Mouse (Mus musculus) cerebellum, adult 2 months (tissue): Measurements from ENCODE around the gene Osbpl9.

Experiments used
- CTCF ChIP-seq: fragments of 200-500 bp; IDR thresholded peaks from 2 replicates; pipeline ENCODE4 v1.5.1; 2011; ENCODE audit warnings: low read depth, mild to moderate bottlenecking, control low read depth, low read length, moderate library complexity, borderline replicate concordance; ENCODE audit not compliant: insufficient read depth
- POLR2A ChIP-seq: fragments of 200-500 bp; IDR thresholded peaks from 2 replicates; pipeline ENCODE4 v1.6.1; 2011; ENCODE audit warnings: low read length, control low read depth, borderline replicate concordance; ENCODE audit not compliant: insufficient read depth

DNA sequence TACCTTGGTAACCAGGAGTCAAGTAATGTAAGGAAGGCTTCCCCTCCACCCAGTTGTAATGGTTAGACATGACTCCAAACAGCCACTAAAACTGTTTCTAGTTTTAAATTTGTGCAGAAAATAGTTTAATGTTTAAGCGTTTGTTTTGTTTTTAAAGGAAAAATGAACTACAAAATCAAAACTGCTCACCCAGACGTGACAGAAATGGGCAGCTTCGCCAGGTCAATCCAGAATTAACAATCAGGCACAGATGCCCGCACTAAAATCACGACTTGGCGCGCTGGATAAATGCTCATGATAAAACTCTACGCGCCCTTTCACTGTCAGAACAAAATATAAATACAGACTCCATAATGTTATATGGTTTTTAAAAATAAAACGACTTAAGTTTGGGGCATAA is 92.4 kb downstream of the Osbpl9 start:
- no peak for TF ChIP-seq POLR2A
- TF ChIP-seq CTCF = no peak
